Mouse (Mus musculus) adrenal gland, postnatal 10 days (tissue): ENCODE results near the gene Stard3. TPM values are rescaled to one million over a fixed set of nuclear protein-coding genes. Genes with fewer than 3 reads are reported as not detected.
"Not testable (repeated sequence)": the region's sequence is repeated elsewhere in the genome, so short reads cannot be mapped to it uniquely, and the experiment has no call there.

Experiments used
- DNase-seq: peaks from one replicate; pipeline ENCODE4 v3.0.0; 2021; ENCODE audit warnings: mixed read lengths
- total RNA-seq, 2 experiments: library from RNA; stranded (reverse); gene quantifications; 2 replicates each; pipeline ENCODE4 v1.2.3; 2021

Gene Stard3
- total RNA-seq, 2 experiments from 2014 or later: 25.3 to 25.6 TPM

DNA sequence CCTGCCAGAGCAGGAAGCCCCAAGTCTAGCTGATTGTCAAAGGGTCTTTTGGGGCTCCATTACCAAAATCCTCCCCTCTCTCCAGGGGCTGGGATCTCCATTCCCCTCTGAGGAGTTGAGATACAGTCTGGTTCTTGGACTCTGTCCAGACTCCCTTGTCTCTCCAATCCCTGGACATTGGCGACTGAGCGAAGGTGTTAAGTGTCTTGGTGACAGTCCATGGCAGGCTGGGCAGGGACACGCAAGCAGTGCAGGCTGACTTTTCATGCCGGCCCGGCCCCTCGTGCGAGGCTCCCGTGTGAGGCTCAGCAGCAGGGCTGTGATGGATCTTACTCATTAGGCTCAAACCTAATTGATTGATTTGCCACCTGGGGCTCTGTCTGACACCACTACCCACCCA is 16.1 kb downstream of the Stard3 start:
- no peak for DNase-seq

DNA sequence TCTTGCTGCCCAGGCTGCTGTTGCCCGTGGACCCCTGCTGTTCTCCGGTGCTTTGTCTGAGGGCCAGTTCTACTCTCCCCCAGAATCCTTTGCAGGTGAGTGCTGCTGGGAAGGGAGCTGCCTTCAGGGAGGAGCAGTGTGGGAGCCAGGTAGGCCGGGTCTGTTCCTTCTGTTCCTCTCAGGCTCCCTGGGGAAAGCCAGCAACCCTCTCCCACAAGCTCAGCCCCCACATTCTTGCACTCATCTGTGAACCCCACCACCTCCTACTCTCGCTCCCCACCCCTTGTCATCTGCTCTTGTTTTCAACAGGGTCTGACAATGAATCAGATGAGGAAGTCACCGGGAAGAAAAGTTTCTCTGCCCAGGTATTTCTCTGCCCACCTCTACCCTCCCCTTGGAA is 18.6 kb downstream of the Stard3 start:
- DNase-seq: no peak

DNA sequence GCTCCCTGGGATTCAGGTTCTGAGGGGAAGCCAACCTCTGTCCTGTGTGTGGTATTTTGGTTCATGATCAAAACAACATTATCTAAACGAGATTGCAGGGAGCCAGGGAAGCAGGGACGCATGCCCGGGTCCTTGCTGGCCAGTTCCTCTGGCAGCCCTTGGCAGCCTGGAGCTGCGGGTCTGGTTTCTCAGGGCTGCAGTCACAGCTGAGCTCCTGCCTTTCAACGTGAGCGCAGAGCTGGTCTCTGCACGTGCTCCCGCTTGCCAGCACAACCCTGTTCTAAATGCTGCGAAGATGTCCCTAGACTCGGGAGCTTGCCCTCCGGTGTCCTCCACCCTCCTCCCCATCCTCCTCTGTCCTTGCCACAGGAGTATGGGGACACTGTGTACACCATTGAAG is 19.6 kb downstream of the Stard3 start:
- DNase-seq: no peak

DNA sequence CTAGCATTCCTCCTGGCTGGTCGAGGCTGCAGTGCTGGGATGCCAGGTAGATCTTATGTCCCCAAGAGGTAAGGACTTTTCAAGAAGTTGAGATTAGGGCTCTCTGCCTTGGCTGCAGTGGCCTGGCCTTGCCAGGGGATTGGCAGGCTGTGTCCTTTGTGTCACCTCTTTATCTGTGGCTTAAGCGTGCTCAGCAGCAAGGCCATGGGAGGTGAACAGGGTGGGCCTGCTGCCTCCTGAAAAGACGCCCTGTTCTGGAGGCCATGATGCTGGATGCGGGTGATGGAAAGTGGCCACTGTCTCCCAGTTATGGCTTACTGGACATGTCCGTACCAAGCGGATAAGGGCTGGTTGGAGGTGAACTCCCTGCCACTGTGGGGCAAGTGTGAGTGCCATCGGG is 21.2 kb downstream of the Stard3 start:
- no peak for DNase-seq

DNA sequence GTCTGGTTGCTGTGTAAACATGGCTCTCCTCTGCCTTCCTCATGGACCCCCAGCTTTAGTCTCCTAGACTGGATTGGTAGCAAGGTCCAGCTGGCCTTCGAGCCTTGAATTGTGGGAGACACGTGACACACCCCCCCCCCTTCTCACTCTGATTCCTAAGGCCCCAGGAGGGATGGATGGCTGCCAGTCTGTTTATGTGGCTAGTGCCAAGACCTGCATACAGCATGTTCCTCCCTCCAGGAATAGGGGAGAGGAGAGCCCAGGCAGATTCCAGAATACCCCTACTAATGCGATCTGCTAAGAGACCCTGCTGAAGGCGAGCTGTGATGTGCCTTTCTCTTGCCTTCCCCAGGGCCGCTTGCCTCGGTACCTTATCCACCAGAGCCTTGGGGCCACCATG is 21.9 kb downstream of the Stard3 start:
- DNase-seq: no peak

DNA sequence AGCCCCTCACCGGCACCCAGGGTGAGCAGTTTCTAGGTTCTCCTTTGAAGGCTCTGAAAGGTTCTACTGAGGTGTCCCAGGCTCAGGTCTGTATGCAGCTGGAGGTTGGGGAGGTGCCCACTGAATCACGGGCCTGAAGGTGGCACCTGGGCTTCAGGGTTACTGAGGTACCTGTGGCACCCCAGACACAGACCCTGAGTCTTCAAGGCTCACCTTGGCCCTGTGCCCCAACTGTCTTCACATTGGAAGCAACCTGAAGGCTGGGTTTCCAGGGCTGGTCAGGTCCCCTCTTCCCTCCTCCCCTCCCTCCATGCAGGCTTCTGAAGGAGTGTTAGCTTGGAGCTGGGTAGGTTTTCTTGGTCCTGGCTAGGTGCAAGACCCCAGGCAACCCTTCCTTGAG is 23.5 kb downstream of the Stard3 start:
- DNase-seq: no peak

DNA sequence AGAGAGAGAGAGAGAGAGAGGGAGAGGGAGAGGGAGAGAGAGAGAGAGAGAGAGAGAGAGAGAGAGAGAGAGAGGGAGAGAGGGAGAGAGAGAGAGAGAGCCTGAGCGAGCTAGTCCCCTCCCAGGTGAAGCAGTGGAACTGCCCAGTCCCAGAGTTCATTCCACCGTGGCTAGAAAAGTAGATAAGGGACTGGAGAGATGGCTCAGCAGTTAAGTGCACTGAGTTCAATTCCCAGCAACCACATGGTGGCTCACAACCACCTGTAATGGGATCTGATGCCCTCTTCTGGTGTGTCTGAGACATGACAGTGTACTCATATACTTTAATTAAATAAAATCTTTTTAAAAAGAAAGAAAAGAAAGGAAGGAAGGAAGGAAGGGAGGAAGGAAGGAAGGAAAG is 24.2 kb downstream of the Stard3 start:
- DNase-seq: not testable (repeated sequence)

DNA sequence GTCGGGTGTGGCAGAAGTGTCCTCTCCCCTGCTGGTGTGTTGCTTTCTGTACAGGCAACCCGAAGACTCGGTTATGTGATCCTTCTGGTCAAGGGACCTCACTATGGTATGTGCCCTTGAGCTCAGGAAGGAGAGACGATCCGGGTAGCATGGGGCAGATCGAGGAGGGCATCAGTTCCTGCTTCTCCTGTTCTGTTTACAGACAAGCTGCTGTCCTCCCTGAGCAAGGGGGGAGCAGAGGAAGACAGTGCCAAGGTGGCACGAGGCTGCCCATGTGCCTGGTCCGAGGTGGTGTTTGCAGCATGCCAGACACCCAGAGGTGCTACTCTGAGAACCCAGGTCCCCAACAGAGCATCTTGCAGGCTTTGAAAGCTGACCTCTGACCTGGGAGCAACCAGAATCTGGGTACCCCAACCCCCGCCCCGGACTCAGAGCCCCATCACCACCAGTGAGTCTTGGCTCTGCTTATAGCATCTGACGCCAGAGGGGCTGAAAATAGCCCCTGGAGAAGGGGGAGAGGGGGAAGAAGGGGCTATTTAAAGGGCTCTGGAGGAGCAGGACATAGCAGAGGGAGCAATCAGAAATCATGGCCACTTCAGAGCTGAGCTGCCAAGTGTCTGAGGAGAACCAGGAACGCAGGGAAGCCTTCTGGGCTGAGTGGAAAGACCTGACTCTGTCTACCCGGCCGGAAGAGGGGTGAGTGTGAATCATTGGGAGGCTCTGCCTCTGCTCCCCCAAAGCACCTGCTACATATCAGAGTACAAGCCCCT is 25.3 kb downstream of the Stard3 start, which contains the start of gene Tcap:
Gene Tcap (plus strand): TSS at position 551 of the 770 bp plus-strand sequence.
- DNase-seq: no peak

DNA sequence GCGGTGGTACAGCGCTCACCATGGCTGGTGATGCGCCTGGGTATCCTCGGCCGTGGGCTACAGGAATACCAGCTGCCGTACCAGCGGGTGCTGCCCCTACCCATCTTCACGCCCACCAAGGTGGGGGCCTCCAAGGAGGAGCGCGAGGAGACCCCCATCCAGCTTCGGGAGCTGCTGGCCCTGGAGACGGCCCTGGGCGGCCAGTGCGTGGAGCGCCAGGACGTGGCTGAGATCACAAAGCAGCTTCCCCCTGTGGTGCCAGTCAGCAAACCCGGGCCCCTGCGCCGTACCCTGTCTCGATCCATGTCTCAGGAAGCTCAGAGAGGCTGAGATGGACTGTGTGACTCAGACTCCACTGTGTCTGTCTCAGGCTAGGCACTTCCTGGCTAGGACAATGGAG is 26.0 kb downstream of the Stard3 start:
- no peak for DNase-seq

DNA sequence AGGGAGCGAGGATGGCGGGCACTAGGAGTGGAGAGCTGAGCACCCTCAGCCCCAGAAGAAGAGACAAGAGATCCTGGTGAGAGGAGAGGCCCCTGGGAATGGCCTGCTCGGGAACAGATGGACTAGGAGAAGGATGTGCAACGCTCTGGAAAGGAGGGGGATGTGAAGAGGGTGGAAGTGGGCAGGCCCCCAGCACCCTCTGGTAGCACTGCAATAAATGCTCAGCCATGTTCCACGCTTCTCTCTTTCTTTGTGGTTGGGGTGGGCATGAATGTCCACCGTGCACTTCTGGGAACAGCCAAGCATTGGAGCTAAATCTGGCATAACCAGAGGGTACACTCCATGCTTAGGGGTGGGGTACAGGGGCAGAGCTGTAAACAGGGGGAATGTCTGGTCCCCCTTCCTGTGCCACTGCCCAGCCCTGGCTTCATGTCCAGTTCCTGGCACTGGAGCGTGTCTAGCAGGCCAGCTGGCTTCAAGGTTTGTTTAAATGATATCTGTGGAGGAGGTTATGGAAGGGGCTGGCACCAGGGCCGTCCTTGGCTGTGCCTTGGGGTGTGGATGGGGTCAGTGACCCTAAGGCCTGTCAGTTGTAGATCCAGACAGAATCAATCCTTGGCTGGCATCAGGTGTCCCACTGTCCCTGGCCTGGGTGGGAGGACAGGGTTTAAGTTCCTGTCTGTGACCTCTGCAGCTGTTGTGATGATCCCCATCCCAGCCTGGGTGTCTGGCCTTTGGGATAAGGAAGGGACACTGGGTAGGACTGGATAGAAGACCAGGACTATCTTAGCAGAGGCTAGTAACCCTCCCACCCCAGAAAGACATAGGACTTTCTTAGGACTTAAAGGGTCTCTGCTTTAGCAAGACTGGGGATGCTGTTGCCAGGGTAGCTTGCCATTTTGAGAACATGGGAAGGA is 26.8 kb downstream of the Stard3 start:
- DNase-seq: no peak

DNA sequence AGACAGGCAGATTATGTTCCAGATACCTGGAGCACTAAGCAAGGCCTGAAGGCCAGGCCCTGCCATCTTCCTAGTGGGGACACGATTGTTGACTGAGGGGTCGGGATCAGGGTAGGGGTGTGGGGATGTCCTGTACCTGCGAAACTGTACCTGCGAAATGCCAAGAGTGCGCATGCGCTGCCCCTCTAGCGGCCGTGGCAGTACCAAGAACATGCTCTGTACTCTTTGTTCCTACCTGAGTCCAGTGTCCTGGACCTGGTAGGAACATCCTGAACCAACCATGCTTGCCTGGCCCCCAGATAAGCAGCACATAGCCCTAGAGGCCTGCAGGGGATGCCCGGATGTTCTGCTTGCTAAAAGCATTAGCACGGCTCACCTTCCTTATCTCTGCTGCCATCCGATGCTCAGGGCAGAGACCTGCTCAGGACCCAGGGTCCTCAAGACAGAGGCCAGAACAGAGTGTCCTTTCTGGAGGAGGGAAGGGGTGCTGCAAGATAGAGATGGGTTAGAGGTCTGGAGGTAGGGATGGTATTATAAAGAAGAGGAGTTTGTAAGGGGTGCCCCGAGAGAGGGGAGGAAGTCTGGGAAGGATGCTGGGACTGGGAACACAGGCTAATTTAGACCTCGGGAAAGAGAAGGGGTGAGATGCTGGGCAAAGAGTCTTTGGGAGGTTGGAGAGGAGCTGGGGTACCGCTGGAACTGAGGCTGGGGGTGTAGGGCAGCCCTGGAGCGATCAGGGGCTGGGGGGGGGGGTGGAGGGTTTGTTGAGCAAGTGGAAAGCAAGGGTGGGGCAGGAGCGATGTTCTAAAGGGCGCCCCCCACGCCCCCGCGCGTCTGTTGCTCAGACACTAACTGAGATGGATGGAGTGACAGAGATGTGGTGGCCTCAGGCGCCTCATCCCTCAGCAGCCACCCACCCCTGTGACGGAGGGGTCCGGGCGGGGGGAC is 27.7 kb downstream of the Stard3 start, which contains the start of gene Pnmt:
Gene Pnmt (plus strand): TSS at position 813 of the 948 bp plus-strand sequence.
- DNase-seq: no peak

DNA sequence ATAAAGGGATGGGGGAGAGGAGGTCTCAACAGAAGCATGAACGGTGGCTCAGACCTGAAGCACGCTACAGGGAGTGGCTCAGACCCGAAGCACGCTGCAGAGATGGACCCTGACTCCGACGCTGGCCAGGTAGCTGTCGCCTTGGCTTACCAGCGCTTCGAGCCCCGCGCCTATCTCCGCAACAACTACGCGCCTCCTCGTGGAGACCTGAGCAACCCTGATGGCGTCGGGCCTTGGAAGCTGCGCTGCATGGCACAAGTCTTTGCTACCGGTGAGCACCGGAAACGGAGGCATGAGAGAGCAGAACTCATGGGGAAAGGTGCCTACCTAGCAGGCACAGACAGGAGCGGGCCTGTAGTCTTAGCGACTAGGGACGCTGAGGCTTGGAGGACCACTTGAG is 28.4 kb downstream of the Stard3 start:
- no peak for DNase-seq

DNA sequence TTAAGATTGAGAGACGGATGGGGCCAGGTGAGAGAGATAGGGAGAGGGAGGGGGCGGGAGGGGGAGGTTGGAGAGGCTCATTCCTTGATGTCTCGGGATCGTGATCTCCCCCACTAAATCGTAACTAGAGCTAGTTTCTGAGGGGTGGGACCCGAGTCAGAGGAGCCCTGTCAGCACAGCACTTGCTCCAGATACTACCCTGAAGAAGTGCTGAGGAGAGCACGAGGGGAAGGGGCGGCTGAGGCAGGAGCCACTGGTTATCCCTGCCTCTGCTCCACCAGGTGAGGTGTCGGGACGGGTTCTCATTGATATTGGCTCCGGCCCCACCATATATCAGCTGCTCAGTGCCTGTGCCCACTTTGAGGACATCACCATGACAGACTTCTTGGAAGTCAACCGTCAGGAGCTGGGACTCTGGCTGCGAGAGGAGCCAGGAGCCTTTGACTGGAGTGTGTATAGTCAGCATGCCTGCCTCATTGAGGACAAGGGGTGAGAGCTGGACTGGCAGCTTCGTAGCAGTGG is 28.9 kb downstream of the Stard3 start:
- no peak for DNase-seq

DNA sequence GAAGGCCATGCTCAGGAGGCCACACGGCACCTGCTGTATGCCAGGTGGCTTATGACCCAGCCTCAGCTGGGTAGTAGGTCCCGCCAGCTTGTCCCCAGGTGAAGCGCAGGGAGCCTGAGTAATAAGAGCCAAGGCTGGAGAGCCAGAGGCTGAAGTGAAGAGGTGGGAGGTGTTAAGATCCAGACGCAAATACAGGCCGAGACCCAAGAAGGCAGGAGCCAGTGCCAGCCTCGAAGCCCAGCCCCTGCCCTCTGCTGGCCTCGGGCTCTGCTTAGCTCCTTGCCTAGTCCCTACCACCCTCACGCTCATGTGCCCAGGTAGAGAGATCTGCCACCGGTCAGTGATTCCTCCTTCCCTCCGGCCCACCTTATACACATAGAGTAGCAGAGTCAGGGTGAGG is 30.1 kb downstream of the Stard3 start:
- DNase-seq: no peak

DNA sequence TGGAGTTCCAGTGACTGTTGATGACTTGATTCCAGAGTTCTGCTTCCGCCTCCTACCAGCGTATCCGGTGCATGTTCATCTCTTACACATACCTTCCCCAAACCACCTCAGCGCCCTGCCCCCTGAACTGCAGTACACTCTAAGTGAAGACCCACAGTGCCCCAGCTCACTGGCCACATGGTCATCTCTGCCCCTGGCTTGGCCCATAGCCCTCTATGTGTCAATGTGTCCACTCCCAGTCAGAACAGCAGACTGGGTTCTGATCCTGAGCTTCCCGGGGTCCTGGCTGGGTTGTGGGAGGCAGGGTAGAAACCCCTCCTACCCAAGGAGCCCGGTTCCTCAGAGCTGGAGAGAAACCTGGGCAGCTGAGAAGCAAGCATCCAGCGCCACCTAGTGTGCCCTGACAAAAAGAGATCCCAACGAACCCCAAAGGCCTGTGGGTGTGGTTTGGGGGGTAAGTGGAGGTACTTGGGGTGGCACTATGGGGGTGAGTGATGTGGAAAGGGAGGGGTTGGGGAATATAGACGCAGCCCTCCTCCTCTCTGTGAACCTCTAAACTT is 31.1 kb downstream of the Stard3 start:
- peak; percentile 62 for DNase-seq

DNA sequence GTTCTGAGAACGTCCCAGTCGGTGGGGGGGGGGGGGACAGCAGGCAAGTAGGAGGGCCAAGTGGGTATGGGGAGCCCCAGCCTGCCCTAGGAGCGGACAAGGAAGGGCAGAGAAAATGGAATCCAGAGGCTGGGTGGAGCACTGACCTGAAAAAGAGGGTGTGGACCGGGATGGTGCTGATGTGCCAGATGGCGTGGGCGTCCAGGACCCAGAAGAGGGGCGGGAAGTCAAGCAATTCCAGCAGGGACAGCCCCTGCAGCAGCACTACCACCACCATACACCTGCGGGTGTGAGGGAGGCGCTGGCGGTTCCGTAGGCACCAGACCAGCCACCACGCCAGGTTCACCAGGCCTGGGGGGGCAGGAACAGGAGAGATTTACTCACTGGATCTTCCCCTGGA is 32.0 kb downstream of the Stard3 start:
- no peak for DNase-seq

DNA sequence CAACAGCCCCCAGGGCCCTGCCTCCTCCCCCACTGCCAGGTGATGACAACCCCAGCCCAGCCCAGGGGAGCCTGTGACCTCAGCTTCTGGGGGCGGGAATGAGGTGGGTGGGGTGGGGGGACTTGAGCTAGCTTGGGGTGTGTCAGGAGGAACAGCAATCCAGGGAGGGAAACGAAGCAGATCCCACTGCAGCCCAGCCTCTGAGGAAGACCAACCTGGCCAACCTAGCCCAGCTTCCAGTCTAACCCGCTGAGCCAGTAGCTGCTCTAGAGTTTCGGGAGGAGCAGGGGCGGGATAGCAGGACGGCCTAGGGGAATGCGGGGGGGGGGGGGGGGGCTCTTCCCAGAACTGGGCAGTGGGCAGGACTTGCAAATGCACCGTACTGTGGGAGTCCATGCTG is 33.9 kb downstream of the Stard3 start:
- DNase-seq: no peak

DNA sequence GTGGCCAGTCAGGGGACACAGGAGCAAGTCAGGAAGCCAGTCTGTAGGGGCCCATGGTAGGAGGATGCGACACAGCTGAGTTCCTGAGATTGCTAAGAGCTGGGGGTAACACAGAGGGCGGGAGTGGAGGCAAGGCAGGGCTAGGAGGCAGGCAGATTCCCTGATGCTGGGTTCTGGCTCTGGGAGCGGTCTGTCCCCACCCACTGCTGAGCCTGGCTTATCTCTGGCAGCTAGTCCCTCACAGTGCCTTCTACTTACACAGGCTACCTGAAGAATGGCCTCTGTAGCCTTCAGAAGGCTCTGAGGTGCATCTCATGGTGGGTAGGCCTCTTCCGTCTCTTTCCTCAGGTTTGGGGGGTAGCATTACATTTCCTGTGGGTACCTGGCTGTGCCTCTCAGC is 34.5 kb downstream of the Stard3 start:
- DNase-seq: no peak

DNA sequence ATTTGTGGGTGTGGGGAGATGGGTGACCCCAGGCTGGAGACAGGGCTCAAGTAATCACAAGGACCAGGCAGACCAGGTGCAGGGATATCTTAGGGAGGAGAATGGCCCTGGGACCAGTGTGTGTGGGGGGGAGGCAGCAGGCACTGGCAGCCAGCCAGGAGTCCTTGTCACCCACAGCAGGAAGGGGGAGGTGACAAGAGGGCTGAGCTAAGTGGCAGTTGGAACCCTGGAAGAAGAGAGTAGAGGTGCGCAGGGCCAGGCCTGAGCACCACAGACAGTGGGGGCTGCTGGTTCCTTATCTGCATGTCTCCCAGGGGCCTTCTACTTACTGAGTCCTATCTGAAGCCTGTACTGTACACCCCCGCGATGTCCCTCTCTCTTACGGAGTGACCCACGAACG is 35.1 kb downstream of the Stard3 start:
- DNase-seq: peak; percentile 62

DNA sequence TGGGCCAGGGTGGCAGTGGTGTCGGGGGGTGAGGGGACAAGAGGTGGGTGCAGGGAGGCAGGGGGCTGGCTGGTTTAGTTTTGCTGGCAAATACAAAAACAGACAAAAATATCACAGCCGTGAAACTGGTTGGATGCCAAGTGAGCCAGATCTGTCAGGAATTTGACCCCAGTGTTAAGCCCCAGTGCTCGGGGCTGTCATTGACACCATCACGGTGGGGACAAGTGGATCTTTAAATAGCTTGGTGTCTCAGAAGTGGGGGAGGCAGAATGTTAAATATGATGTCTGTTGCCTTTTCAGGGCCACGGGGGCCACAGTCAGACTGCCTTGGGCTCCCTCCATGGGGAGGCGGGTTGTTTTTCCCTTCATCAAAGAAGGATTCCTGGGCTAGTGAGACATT is 36.1 kb downstream of the Stard3 start:
- DNase-seq: no peak

DNA sequence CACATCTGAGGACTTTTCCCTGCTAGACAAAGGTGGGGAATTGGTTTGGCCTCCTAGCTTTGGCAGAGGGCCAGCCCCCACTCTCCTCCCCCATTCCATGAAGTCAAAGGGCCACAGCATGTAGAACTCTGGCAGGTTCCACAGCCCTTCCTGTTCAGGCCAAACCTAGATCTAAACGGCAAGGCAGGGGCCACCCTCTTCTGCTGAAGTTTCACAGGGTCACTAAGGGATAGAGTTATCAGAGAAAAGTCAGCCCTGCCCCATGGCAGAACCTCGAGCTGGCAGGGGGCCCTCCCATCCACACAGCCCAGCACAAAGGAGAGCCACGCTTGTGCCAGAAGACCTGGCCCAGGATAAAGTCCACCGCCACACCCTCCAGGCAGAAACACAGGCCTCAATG is 36.9 kb downstream of the Stard3 start:
- no peak for DNase-seq

DNA sequence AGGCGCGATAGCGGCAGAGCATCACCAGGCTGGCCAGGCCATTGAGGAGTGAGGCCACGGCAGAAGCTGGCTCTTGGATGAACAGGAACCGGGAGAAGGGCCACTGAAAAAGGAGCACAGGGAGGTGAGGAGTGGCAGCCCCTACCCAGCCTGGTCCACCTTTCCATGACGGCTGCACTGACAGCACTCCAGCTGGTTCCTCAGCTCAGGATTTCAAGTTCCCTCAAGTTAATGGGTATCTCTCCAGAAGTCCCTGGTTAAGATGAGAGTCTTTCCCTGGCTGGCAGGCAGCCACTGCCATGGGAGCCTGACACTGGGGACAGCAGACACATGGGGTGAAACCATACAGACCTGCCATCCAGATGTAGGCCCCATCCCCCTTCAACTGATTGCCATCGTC is 39.8 kb downstream of the Stard3 start:
- no peak for DNase-seq
